Mouse (Mus musculus) limb, embryonic 14.5 days (tissue): Measurements from ENCODE around the gene Gm17324. TPM values are rescaled to one million over a fixed set of nuclear protein-coding genes. Genes with fewer than 3 reads are reported as not detected.

ENCODE experiments used
- ATAC-seq: fragments of 200-750 bp; cut with Nextera tagmentation; 2 replicates; pipeline ENCODE4 v1.8.0; 2017; ENCODE audit warnings: low read depth, moderate number of reproducible peaks, moderate TSS enrichment; ENCODE audit not compliant: low FRiP score
- DNase-seq: peaks from one replicate; pipeline ENCODE4 v3.0.0-alpha.2; 2015; ENCODE audit warnings: low spot score
- H3K27ac ChIP-seq: fragments of 300-500 bp; sonication (generic); replicated peaks from 2 replicates; pipeline ENCODE4 v1.5.1; 2014; ENCODE audit warnings: low read depth, mild to moderate bottlenecking, low read length, moderate library complexity, mixed read lengths
- H3K27me3 ChIP-seq: fragments of 300-500 bp; sonication (generic); 2 replicates; pipeline ENCODE4 v1.6.1; 2014; ENCODE audit warnings: low read length, mixed read lengths; ENCODE audit not compliant: control insufficient read depth, insufficient read depth
- H3K36me3 ChIP-seq: fragments of 300-500 bp; sonication (generic); 2 replicates; pipeline ENCODE4 v1.6.1; 2014; ENCODE audit warnings: mild to moderate bottlenecking, low read length, moderate library complexity, mixed read lengths; ENCODE audit not compliant: control insufficient read depth, insufficient read depth
- H3K4me1 ChIP-seq: fragments of 300-500 bp; sonication (generic); 2 replicates; pipeline ENCODE4 v1.6.1; 2014; ENCODE audit warnings: antibody characterized with exemption, low read length, mixed read lengths; ENCODE audit not compliant: control insufficient read depth, insufficient read depth
- H3K4me2 ChIP-seq: fragments of 300-500 bp; sonication (generic); replicated peaks from 2 replicates; pipeline ENCODE4 v1.6.1; 2014; ENCODE audit warnings: low read depth, mild to moderate bottlenecking, low read length, moderate library complexity; ENCODE audit not compliant: severe bottlenecking
- H3K4me3 ChIP-seq: fragments of 300-500 bp; sonication (generic); replicated peaks from 2 replicates; pipeline ENCODE4 v1.5.1; 2014; ENCODE audit warnings: low read length
- H3K9ac ChIP-seq: fragments of 300-500 bp; sonication (generic); 2 replicates; pipeline ENCODE4 v1.6.1; 2014; ENCODE audit warnings: mild to moderate bottlenecking, low read depth, low read length, moderate library complexity; ENCODE audit not compliant: severe bottlenecking
- H3K9me3 ChIP-seq: fragments of 300-500 bp; sonication (generic); 2 replicates; pipeline ENCODE4 v1.6.1; 2016; ENCODE audit warnings: low read length; ENCODE audit not compliant: control insufficient read depth
- POLR2A ChIP-seq: fragments of 200-500 bp; IDR thresholded peaks from 2 replicates; pipeline ENCODE4 v1.8.0; 2012; ENCODE audit warnings: inconsistent platforms, mild to moderate bottlenecking, moderate library complexity, borderline replicate concordance; ENCODE audit not compliant: insufficient read depth, insufficient read length; ENCODE audit errors: extremely low read depth
- WGBS: fragments of 180-500 bp; shearing (Covaris S2); extraction: QIAGEN DNeasy Blood & Tissue Kit; methylation state at CpG from one replicate; pipeline ENCODE4 v1.1.7; 2014; 5-methylcytosine and 5-hydroxymethylcytosine counted together
- polyA plus RNA-seq, 2 experiments: library from polyadenylated mRNA; depleted of rRNA in 1 of 2; stranded (reverse) in 1 of 2; unstranded in 1 of 2; fragments of >200 nt; fragmentation: Nextera tagmentation in 1 of 2; extraction: Ambion mirVana in 1 of 2; gene quantifications; 2 replicates each; pipeline versions ENCODE4 v1.2.1 to v1.2.3; 2012 to 2014

Gene Gm17324
- polyA plus RNA-seq, 2 experiments = 0.15 to 0.39 TPM

- Histone ChIP-seq H3K27ac (no peak overlapping the region), H3K4me1 (peaks cover 4% of the 10 kb centered on the region), H3K36me3 (peaks cover 34% of the 10 kb centered on the region), H3K9me3 (no peaks in the 10 kb centered on the region), H3K9ac (no peak overlapping the region), H3K4me2 (no peak overlapping the region), H3K27me3 (0 out of 2 replicates have a peak, but pooled peaks cover 4% of the 10 kb centered on the region), H3K4me3 (no peak overlapping the region)
- no peak for ATAC-seq
- no peak for DNase-seq
- no peak for TF ChIP-seq POLR2A
- WGBS = 75% methylated on average over 5 of the region's 5 CpGs
Measured at GRCm38 (mm10) chr9:78450404-78450803, 1.8 kb upstream of the Gm17324 start.

GRCm38 (mm10) chr9:78447606-78447972, 997 bp downstream of the Gm17324 start:
- H3K9ac ChIP-seq = peak overlapping the region; percentile 77; the same call in 1 of the 2 replicates
- H3K4me2 ChIP-seq = peak overlapping the region; percentile 69
- peaks cover 21% of the 10 kb centered on the region for H3K27me3 ChIP-seq
- no peak for TF ChIP-seq POLR2A
- peaks cover 7% of the 10 kb centered on the region for H3K4me1 ChIP-seq
- no peak for DNase-seq
- peaks cover 16% of the 10 kb centered on the region for H3K36me3 ChIP-seq
- H3K27ac ChIP-seq = no peak overlapping the region
- peak overlapping the region; percentile 83 for H3K4me3 ChIP-seq
- WGBS = 32% methylated on average over 9 of the region's 9 CpGs
- peak; percentile 25 for ATAC-seq
- H3K9me3 ChIP-seq = no peaks in the 10 kb centered on the region

GRCm38 (mm10) chr9:78442579-78443392, 5.8 kb downstream of the Gm17324 start, which contains the start of gene Cgas:
Gene Cgas, minus strand, starts transcription at chr9:78443237.
- H3K4me1 ChIP-seq = peaks cover 9% of the 10 kb centered on the region; the same call in 1 of the 2 replicates
- WGBS = 1% methylated on average over 80 of the region's 81 CpGs
- ATAC-seq (peak; percentile 56; the same call in 1 of the 2 replicates), DNase-seq (peak; percentile 67)
- no peak within 1 kb of the TSS for H3K27ac ChIP-seq
- H3K27me3 ChIP-seq = peaks cover 55% of the 10 kb centered on the region
- peak within 1 kb of the TSS; percentile 84 for H3K4me2 ChIP-seq
- peak within 1 kb of the TSS; percentile 67 for H3K9ac ChIP-seq
- TF ChIP-seq POLR2A = no peak
- no peaks in the 10 kb centered on the region for H3K36me3 ChIP-seq
- peak within 1 kb of the TSS; percentile 56 for H3K4me3 ChIP-seq
- no peaks in the 10 kb centered on the region for H3K9me3 ChIP-seq

- Histone ChIP-seq H3K27me3 (peaks cover 55% of the 10 kb centered on the region), H3K9ac (peak overlapping the region; percentile 67), H3K36me3 (no peaks in the 10 kb centered on the region), H3K27ac (no peak overlapping the region), H3K9me3 (no peaks in the 10 kb centered on the region), H3K4me3 (peak overlapping the region; percentile 56), H3K4me2 (peak overlapping the region; percentile 84), H3K4me1 (peaks cover 9% of the 10 kb centered on the region; the same call in 1 of the 2 replicates)
- no peak for TF ChIP-seq POLR2A
- DNase-seq (no peak), ATAC-seq (no peak)
- WGBS = 3% methylated on average over 9 of the region's 9 CpGs
Measured at GRCm38 (mm10) chr9:78442237-78442578, 6.4 kb downstream of the Gm17324 start.

GRCm38 (mm10) chr9:78439426-78439825, 9.2 kb downstream of the Gm17324 start:
- H3K4me2 ChIP-seq = no peak overlapping the region
- TF ChIP-seq POLR2A = no peak
- H3K36me3 ChIP-seq = no peaks in the 10 kb centered on the region
- WGBS = 58% methylated on average over 5 of the region's 5 CpGs
- H3K27ac ChIP-seq = no peak overlapping the region
- no peaks in the 10 kb centered on the region for H3K9me3 ChIP-seq
- peaks cover 46% of the 10 kb centered on the region for H3K27me3 ChIP-seq
- ATAC-seq (no peak), DNase-seq (no peak)
- no peak overlapping the region for H3K4me3 ChIP-seq
- H3K4me1 ChIP-seq = peaks cover 9% of the 10 kb centered on the region; the same call in 1 of the 2 replicates
- H3K9ac ChIP-seq = no peak overlapping the region

- Histone ChIP-seq H3K36me3 (no peaks in the 10 kb centered on the region), H3K9ac (no peak overlapping the region), H3K9me3 (no peaks in the 10 kb centered on the region), H3K4me2 (no peak overlapping the region), H3K4me3 (no peak overlapping the region), H3K4me1 (no peaks in the 10 kb centered on the region), H3K27ac (no peak overlapping the region), H3K27me3 (no peaks in the 10 kb centered on the region)
- no peak for ATAC-seq
- TF ChIP-seq POLR2A = no peak
- WGBS = 87% methylated on average over 5 of the region's 5 CpGs
- no peak for DNase-seq
Measured at GRCm38 (mm10) chr9:78432471-78432870, 16.1 kb downstream of the Gm17324 start.
